Mouse (Mus musculus) liver, embryonic 11.5 days (tissue): ENCODE results near the gene 2410004P03Rik. TPM values are rescaled to one million over a fixed set of nuclear protein-coding genes. Genes with fewer than 3 reads are reported as not detected.

ENCODE experiments used
- ATAC-seq: fragments of 200-750 bp; cut with Nextera tagmentation; replicated peaks from 2 replicates; pipeline ENCODE4 v1.8.0; 2017; ENCODE audit warnings: moderate number of reproducible peaks, mild to moderate bottlenecking, moderate TSS enrichment, moderate library complexity; ENCODE audit not compliant: low FRiP score
- DNase-seq: peaks from one replicate; pipeline ENCODE4 v3.0.0-alpha.2; 2017; ENCODE audit warnings: low spot score
- H3K27ac ChIP-seq: fragments of 300-500 bp; sonication (generic); 2 replicates; pipeline ENCODE4 v1.5.1; 2014; ENCODE audit warnings: mild to moderate bottlenecking, low read depth, low read length, control low read depth
- H3K27me3 ChIP-seq: fragments of 300-500 bp; sonication (generic); replicated peaks from 2 replicates; pipeline ENCODE4 v1.6.1; 2014; ENCODE audit warnings: low read length, mixed read lengths; ENCODE audit not compliant: control insufficient read depth, insufficient read depth
- H3K36me3 ChIP-seq: fragments of 300-500 bp; sonication (generic); 2 replicates; pipeline ENCODE4 v1.6.1; 2014; ENCODE audit warnings: mild to moderate bottlenecking, low read length, moderate library complexity, mixed read lengths; ENCODE audit not compliant: control insufficient read depth, insufficient read depth
- H3K4me1 ChIP-seq: fragments of 300-500 bp; sonication (generic); replicated peaks from 2 replicates; pipeline ENCODE4 v1.6.1; 2014; ENCODE audit warnings: low read length, mixed read lengths; ENCODE audit not compliant: control insufficient read depth, insufficient read depth
- H3K4me2 ChIP-seq: fragments of 300-500 bp; sonication (generic); 2 replicates; pipeline ENCODE4 v1.6.1; 2014; ENCODE audit warnings: mild to moderate bottlenecking, control low read depth, moderate library complexity
- H3K4me3 ChIP-seq: fragments of 300-500 bp; sonication (generic); 2 replicates; pipeline ENCODE4 v1.5.1; 2014; ENCODE audit warnings: low read depth, low read length, control low read depth
- H3K9ac ChIP-seq: fragments of 300-500 bp; sonication (generic); 2 replicates; pipeline ENCODE4 v1.6.1; 2014; ENCODE audit warnings: low read depth, low read length, control low read depth
- H3K9me3 ChIP-seq: fragments of 300-500 bp; sonication (generic); 2 replicates; pipeline ENCODE4 v1.6.1; 2016; ENCODE audit warnings: low read length, inconsistent platforms, mixed read lengths; ENCODE audit not compliant: control insufficient read depth
- WGBS: fragments of 180-500 bp; shearing (Covaris S2); extraction: QIAGEN DNeasy Blood & Tissue Kit; methylation state at CpG from one replicate; pipeline ENCODE4 v1.1.7; 2014; 5-methylcytosine and 5-hydroxymethylcytosine counted together
- polyA plus RNA-seq: library from polyadenylated mRNA; unstranded; fragments of >200 nt; fragmentation: Nextera tagmentation; extraction: Ambion mirVana; gene quantifications from 2 replicates; pipeline ENCODE4 v1.2.1, GENCODE M21; 2014

The 2410004P03Rik gene
- polyA plus RNA-seq, 1 experiment from 2014 or later, result 0.11 TPM

DNA sequence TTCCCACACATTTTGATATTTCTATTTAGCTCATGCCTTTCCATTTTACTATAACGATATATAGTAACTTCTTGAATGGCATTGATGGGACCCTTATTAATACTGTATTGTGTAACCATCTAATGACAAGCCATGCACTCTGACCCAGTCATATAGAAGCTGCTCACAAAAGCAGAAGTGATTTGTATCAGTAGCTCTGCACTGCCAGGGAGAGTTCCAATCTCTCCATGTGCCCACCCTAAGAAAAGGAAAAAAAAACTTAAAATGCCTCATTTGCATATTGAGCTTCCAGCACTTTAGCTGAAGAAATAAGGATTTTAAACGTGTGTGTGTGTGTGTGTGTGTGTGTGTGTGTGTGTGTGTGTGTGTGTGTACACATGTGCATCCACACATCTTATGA, 19.2 kb downstream of the 2410004P03Rik start:
- no peak overlapping the region for H3K9ac ChIP-seq

GRCm38 (mm10) chr12:16991376-16991775, 20.2 kb downstream of the 2410004P03Rik start:
- Histone ChIP-seq H3K27me3 (no peaks in the 10 kb centered on the region), H3K36me3 (no peaks in the 10 kb centered on the region; the same call in 1 of the 2 replicates), H3K4me2 (no peak overlapping the region), H3K9ac (no peak overlapping the region), H3K27ac (no peak overlapping the region), H3K9me3 (no peaks in the 10 kb centered on the region), H3K4me3 (no peak overlapping the region), H3K4me1 (no peaks in the 10 kb centered on the region)
- no peak for DNase-seq
- no peak for ATAC-seq
- WGBS, result 90% methylated on average over 2 of the region's 2 CpGs

More for the DNA sequence above, 19.2 kb downstream of the 2410004P03Rik start:
- ATAC-seq (no peak), DNase-seq (no peak)
- 88% methylated on average over 2 of the region's 2 CpGs for WGBS
- H3K9me3 ChIP-seq, result no peaks in the 10 kb centered on the region
- 0 out of 2 replicates have a peak, but pooled peaks cover 2% of the 10 kb centered on the region for H3K27me3 ChIP-seq
- H3K36me3 ChIP-seq, result no peaks in the 10 kb centered on the region; the same call in 1 of the 2 replicates
- H3K4me3 ChIP-seq, result no peak overlapping the region
- no peaks in the 10 kb centered on the region for H3K4me1 ChIP-seq
- no peak overlapping the region for H3K4me2 ChIP-seq
- no peak overlapping the region for H3K27ac ChIP-seq

- no peaks in the 10 kb centered on the region for H3K9me3 ChIP-seq
- H3K36me3 ChIP-seq, result peaks cover 7% of the 10 kb centered on the region
- no peaks in the 10 kb centered on the region for H3K27me3 ChIP-seq
- no peak overlapping the region for H3K27ac ChIP-seq
- ATAC-seq (no peak), DNase-seq (no peak)
- H3K4me2 ChIP-seq, result no peak overlapping the region
- H3K4me3 ChIP-seq, result no peak overlapping the region
- no peak overlapping the region for H3K9ac ChIP-seq
- WGBS, result 89% methylated on average over 1 of the region's 1 CpGs
- no peaks in the 10 kb centered on the region for H3K4me1 ChIP-seq
These were observed 25.7 kb downstream of the 2410004P03Rik start for GRCm38 (mm10) chr12:16985778-16986177.

- Histone ChIP-seq H3K4me2 (no peak overlapping the region), H3K9me3 (no peaks in the 10 kb centered on the region), H3K9ac (no peak overlapping the region), H3K27me3 (no peaks in the 10 kb centered on the region), H3K4me3 (no peak overlapping the region), H3K4me1 (no peaks in the 10 kb centered on the region), H3K36me3 (peaks cover 23% of the 10 kb centered on the region), H3K27ac (no peak overlapping the region)
- ATAC-seq (no peak), DNase-seq (no peak)
These were observed 34.4 kb downstream of the 2410004P03Rik start for GRCm38 (mm10) chr12:16977120-16977519.

DNA sequence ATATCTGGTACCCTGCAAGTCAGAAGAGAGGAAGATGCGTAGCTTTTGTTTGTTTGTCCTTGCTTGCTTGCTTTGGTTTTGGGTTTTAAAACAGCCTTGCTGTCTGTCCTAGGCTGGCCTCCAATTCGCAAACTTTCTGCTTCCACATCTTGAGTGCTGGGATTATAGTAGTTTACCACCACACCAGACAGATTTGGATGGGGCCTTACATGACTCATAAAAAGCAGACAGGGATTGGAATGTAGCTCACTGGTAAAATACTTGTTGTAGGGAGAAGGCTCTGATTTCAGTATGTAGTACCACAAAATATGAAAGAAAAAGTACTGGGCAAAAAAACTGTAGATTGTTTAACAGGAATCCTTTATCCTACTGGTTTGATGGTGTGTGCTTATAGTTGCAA, 44.7 kb downstream of the 2410004P03Rik start:
- no peaks in the 10 kb centered on the region for H3K4me1 ChIP-seq
- no peak for ATAC-seq
- H3K4me2 ChIP-seq, result no peak overlapping the region
- H3K4me3 ChIP-seq, result no peak overlapping the region
- WGBS, result 91% methylated on average over 2 of the region's 2 CpGs
- no peaks in the 10 kb centered on the region for H3K27me3 ChIP-seq
- no peaks in the 10 kb centered on the region for H3K9me3 ChIP-seq
- peaks cover 4% of the 10 kb centered on the region for H3K36me3 ChIP-seq
- no peak overlapping the region for H3K9ac ChIP-seq
- no peak overlapping the region for H3K27ac ChIP-seq
- DNase-seq, result no peak

DNA sequence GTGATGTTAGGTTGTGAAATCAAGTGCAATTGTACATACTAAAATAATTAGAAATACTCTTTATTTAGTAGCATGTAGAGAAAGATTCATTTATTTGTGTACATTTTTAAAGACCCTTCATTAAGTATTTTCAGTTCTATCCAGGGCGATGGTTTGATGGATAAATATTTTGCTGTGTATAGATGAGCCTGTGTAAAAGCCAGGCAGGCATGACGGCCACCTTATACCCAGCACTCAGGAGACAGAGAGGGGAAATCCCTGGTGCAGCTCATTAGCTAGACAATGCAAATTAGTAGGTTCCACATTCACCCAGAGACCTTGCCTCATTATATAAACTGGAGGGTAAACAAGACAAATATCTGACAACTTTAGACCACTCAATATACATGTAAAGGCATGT, 48.2 kb downstream of the 2410004P03Rik start:
- H3K27me3 ChIP-seq, result no peaks in the 10 kb centered on the region
- no peak overlapping the region for H3K9ac ChIP-seq
- no peaks in the 10 kb centered on the region for H3K4me1 ChIP-seq
- peaks cover 12% of the 10 kb centered on the region; the same call in 1 of the 2 replicates for H3K36me3 ChIP-seq
- H3K27ac ChIP-seq, result no peak overlapping the region
- H3K4me2 ChIP-seq, result no peak overlapping the region
- H3K9me3 ChIP-seq, result no peaks in the 10 kb centered on the region
- 91% methylated on average over 2 of the region's 2 CpGs for WGBS
- ATAC-seq (no peak), DNase-seq (no peak)
- no peak overlapping the region for H3K4me3 ChIP-seq

DNA sequence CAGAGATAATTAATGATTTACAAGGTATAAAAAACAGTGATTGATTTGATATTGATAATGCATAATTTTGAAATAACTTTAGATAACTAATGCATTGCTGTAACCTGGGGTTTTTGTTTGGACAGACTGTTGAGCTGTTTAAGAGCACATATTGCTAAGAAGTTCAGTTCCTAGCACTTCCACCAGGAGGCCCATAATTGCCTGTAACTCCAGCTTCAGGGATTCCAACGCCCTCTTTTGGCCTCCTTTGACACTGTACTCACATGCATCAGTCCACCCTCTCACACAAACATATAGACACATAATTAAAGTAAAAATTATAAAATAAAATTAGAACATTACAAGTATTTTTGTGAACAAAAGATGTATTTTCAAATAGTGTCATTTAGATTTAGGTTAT, 52.7 kb downstream of the 2410004P03Rik start:
- DNase-seq (no peak), ATAC-seq (no peak)
- Histone ChIP-seq H3K4me2 (no peak overlapping the region), H3K4me3 (no peak overlapping the region), H3K27ac (no peak overlapping the region), H3K4me1 (no peaks in the 10 kb centered on the region), H3K9ac (no peak overlapping the region), H3K36me3 (peaks cover 19% of the 10 kb centered on the region; the same call in 1 of the 2 replicates), H3K9me3 (no peaks in the 10 kb centered on the region), H3K27me3 (no peaks in the 10 kb centered on the region)
- 67% methylated on average over 1 of the region's 1 CpGs for WGBS

Other genes starting within 250 kb of the 2410004P03Rik start
- 4.3 and 5.5 TPM in 2 replicates for gene Greb1, start 210.8 kb downstream of the 2410004P03Rik start, polyA plus RNA-seq
- gene E2f6, start 200.8 kb downstream of the 2410004P03Rik start, polyA plus RNA-seq, result 42.7 and 49.0 TPM in 2 replicates
- gene Rock2, start 116.8 kb downstream of the 2410004P03Rik start, polyA plus RNA-seq, result 11.7 and 14.4 TPM in 2 replicates
- gene Pqlc3, start 11.3 kb downstream of the 2410004P03Rik start, polyA plus RNA-seq, result 4.6 and 5.1 TPM in 2 replicates
- 0.53 and 0.82 TPM in 2 replicates for gene Kcnf1, start 165.2 kb upstream of the 2410004P03Rik start, polyA plus RNA-seq